Mouse (Mus musculus): ENCODE data around the gene Vmn2r121. TPM values are rescaled to one million over a fixed set of nuclear protein-coding genes. Genes with fewer than 3 reads are reported as not detected.

Vmn2r121 gene
- not detected for total RNA-seq (2021)
- long read RNA-seq, experiment 1: 0 reads
- long read RNA-seq, experiment 2: 0 reads

GRCm38 (mm10) chrX:124135852-124136251, at the start of gene Vmn2r121:
Gene Vmn2r121, minus strand, starts transcription at chrX:124135952.
- DNase-seq: no peak
- intact Hi-C loops (cut with DNase I): no loop called here
